Mouse (Mus musculus) ES-E14 (cell line): ENCODE results near the gene St3gal5. TPM values are rescaled to one million over a fixed set of nuclear protein-coding genes. Genes with fewer than 3 reads are reported as not detected.

ENCODE experiments used
- DNase-seq: peaks from one replicate; pipeline ENCODE4 v3.0.0-alpha.2; 2013; ENCODE audit warnings: low read depth, low spot score
- H3K27ac ChIP-seq: 2 replicates; pipeline ENCODE4 v1.5.1; 2012; ENCODE audit warnings: low read depth, mild to moderate bottlenecking, low read length, moderate library complexity, mixed read lengths; ENCODE audit not compliant: poor library complexity, insufficient read depth, severe bottlenecking
- H3K36me3 ChIP-seq: 2 replicates; pipeline ENCODE4 v1.6.1; 2012; ENCODE audit warnings: mild to moderate bottlenecking, low read length, moderate library complexity, mixed read lengths; ENCODE audit not compliant: control insufficient read depth, poor library complexity, insufficient read depth, severe bottlenecking
- H3K4me1 ChIP-seq, 2 experiments: fragments of 150-350 bp in 1 of 2; sonication (generic) in 1 of 2; 2 replicates each; pipeline ENCODE4 v1.6.1; 2012; ENCODE audit warnings: low read length in 2 of 2, mild to moderate bottlenecking in 1 of 2, mixed read lengths in 1 of 2; ENCODE audit not compliant: control insufficient read depth in 2 of 2, insufficient read depth in 2 of 2, poor library complexity in 1 of 2
- H3K4me3 ChIP-seq, 2 experiments: fragments of 150-350 bp in 1 of 2; sonication (generic) in 1 of 2; 2 replicates each; pipeline ENCODE4 v1.5.1; 2012; ENCODE audit warnings: low read length in 2 of 2, low read depth in 1 of 2, mild to moderate bottlenecking in 1 of 2, mixed read lengths in 1 of 2; ENCODE audit not compliant: insufficient read depth in 1 of 2, poor library complexity in 1 of 2, severe bottlenecking in 1 of 2
- H3K9ac ChIP-seq: 2 replicates; pipeline ENCODE4 v1.6.1; 2012; ENCODE audit warnings: low read depth, mild to moderate bottlenecking, low read length, mixed read lengths; ENCODE audit not compliant: poor library complexity, insufficient read depth, severe bottlenecking
- H3K9me3 ChIP-seq: fragments of 150-350 bp; sonication (generic); 2 replicates; pipeline ENCODE4 v1.6.1; 2012; ENCODE audit warnings: low read depth, mild to moderate bottlenecking, low read length; ENCODE audit not compliant: control insufficient read depth, insufficient read depth
- CHD2 ChIP-seq: IDR thresholded peaks from 2 replicates; pipeline ENCODE4 v1.6.1; 2014; ENCODE audit warnings: mild to moderate bottlenecking, low read depth, low read length, inconsistent platforms
- HCFC1 ChIP-seq: IDR thresholded peaks from 2 replicates; pipeline ENCODE4 v1.6.1; 2012; ENCODE audit warnings: low read length, inconsistent platforms, borderline replicate concordance; ENCODE audit not compliant: insufficient read depth
- MAFK ChIP-seq: IDR thresholded peaks from 2 replicates; pipeline ENCODE4 v1.6.1; 2014; ENCODE audit warnings: mild to moderate bottlenecking, low read depth, low read length, inconsistent platforms; ENCODE audit not compliant: insufficient read depth
- ZC3H11A ChIP-seq: IDR thresholded peaks from 2 replicates; pipeline ENCODE4 v1.6.1; 2012; ENCODE audit warnings: low read depth, mild to moderate bottlenecking, inconsistent platforms, low read length, borderline replicate concordance
- ZNF384 ChIP-seq: IDR thresholded peaks from 2 replicates; pipeline ENCODE4 v1.6.1; 2012; ENCODE audit warnings: low read depth, low read length, inconsistent platforms
- in situ Hi-C, 2 experiments: fragments of 600-800 bp; cut with MboI; formaldehyde crosslinking; loops; one replicate each; pipeline ENCODE4 v1.15.1; 2025; ENCODE audit warnings: low sequenced_read_pairs in 2 of 2, inconsistent platforms in 1 of 2; ENCODE audit not compliant: unreplicated experiment in 2 of 2
- total RNA-seq: library from RNA; depleted of rRNA; stranded (reverse); fragments of 300-350 nt; gene quantifications from 2 replicates; pipeline ENCODE4 v1.2.3, GENCODE M21; 2012; rRNA removed

St3gal5 gene
- total RNA-seq: 9.4 and 13.3 TPM in 2 replicates

- no peak for TF ChIP-seq ZC3H11A
- TF ChIP-seq MAFK: no peak
- TF ChIP-seq ZNF384: no peak
- no peak for TF ChIP-seq CHD2
- no peak for TF ChIP-seq HCFC1
- Histone ChIP-seq H3K27ac (no peak within 1 kb of the TSS), H3K4me1 (no peaks in the 10 kb centered on the region), H3K9ac (peak within 1 kb of the TSS; percentile 83), H3K4me3 (peak within 1 kb of the TSS; percentile 87 to 89), H3K36me3 (no peaks in the 10 kb centered on the region), H3K9me3 (no peaks in the 10 kb centered on the region)
- peak; percentile 83 for DNase-seq
- in situ Hi-C loops: no loop called here
These were observed at the start of gene St3gal5 for GRCm38 (mm10) chr6:72097181-72097995. Gene St3gal5 (plus strand): TSS chr6:72097592.

DNA sequence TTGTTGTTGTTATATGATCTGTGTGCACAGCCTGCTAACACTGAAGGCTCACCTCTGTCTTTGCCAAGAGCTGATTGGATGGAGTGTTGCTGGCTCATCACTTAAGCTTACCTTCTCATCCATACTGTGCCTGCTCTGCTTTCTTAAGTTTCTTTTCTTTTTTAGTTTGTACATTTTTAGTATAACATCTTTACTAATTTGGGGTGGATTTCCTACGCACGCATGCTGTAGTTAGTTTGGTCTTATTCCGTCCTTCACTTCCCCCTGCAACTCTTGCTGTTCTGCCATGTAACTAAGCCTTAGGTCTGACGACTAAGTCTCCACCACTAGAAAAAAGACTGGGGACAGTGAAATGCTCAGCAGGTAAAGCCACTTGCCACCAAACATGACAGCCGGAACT lies 48.7 kb upstream of the St3gal5 start:
- in situ Hi-C loops: no loop called here
- Histone ChIP-seq H3K4me3 (no peak overlapping the region), H3K36me3 (no peaks in the 10 kb centered on the region), H3K4me1 (no peaks in the 10 kb centered on the region), H3K9me3 (no peaks in the 10 kb centered on the region), H3K9ac (no peak overlapping the region), H3K27ac (no peak overlapping the region)
- no peak for TF ChIP-seq MAFK
- no peak for TF ChIP-seq ZNF384
- TF ChIP-seq ZC3H11A: no peak
- TF ChIP-seq CHD2: no peak
- no peak for TF ChIP-seq HCFC1
- DNase-seq: no peak

DNA sequence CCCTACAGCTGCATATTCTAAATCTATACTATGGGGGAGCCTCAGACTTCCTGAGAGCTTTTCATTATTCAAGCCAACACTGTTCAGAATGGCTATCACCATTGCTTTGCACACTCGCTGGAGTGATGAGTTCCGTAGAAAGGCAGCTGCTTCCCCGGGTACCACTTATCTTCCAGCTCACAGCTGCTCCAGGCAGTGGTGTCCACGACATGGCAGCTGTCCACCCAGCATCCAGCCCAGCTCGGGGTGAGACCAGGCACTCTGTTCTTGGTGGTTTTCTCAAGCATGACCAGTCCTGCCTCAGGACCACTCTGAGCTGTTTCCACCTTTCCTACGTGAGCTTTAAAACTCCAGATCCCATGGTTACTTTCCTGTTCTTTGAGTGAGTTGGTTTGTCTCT lies 47.5 kb upstream of the St3gal5 start:
- H3K4me3 ChIP-seq: no peak overlapping the region
- no peaks in the 10 kb centered on the region for H3K9me3 ChIP-seq
- no peak overlapping the region for H3K27ac ChIP-seq
- no peak for DNase-seq
- TF ChIP-seq CHD2 (no peak), ZC3H11A (no peak), MAFK (no peak), ZNF384 (no peak), HCFC1 (no peak)
- H3K36me3 ChIP-seq: no peaks in the 10 kb centered on the region
- in situ Hi-C loops: no loop called here
- H3K4me1 ChIP-seq: no peaks in the 10 kb centered on the region
- H3K9ac ChIP-seq: no peak overlapping the region

GRCm38 (mm10) chr6:72050827-72051226 lies 46.6 kb upstream of the St3gal5 start:
- DNase-seq: no peak
- Histone ChIP-seq H3K4me3 (no peak overlapping the region), H3K27ac (no peak overlapping the region), H3K9ac (no peak overlapping the region), H3K4me1 (no peaks in the 10 kb centered on the region), H3K36me3 (no peaks in the 10 kb centered on the region), H3K9me3 (no peaks in the 10 kb centered on the region)
- no peak for TF ChIP-seq ZNF384
- in situ Hi-C loops: no loop called here

DNA sequence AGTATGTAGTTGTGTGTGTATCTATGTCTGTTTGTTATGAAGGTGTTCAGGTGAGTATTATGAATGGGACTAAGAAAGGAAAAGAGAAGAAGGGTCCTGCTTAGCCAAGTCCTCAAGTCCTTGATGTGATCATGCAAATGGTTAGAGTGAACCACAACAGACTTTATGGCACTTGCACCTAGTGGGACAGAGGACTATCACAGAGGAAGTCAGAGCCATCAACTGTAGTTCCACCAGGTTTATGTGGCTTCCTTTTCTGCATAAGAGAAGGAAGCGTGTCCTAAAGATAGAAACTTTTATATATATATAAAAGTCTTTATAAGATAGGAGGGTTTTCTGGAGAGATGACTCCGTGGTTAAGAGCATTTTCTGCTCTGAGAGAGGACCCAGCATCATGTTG lies 46.1 kb upstream of the St3gal5 start:
- no peak overlapping the region for H3K27ac ChIP-seq
- H3K9ac ChIP-seq: no peak overlapping the region
- no peaks in the 10 kb centered on the region for H3K9me3 ChIP-seq
- TF ChIP-seq HCFC1 (no peak), ZC3H11A (no peak), MAFK (no peak), ZNF384 (no peak), CHD2 (no peak)
- no peaks in the 10 kb centered on the region for H3K4me1 ChIP-seq
- DNase-seq: no peak
- in situ Hi-C loops: no loop called here
- H3K4me3 ChIP-seq: no peak overlapping the region
- no peaks in the 10 kb centered on the region for H3K36me3 ChIP-seq
